In the genomic region with DNA sequence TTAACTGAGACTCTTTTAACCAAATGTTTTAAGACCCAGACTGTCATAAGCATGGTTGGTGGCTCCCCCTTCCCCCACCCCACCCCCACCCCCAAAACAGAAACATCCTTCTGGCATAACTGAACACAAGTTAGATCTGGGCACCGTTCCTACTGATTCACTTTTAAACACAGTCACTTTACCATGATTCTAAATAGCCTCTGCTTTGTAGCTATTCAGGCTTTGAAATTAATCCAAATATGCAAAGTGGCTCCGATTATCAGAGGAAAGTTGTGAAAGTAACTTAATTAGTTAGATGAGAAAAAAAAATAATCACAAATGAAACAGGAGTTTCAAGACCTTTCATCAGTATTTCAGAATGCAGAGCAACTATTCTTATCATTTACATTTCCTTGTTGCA, we compare ENCODE assay signal across 9 mouse cellular contexts. TPM values are rescaled to one million over a fixed set of nuclear protein-coding genes. Genes with fewer than 3 reads are reported as not detected.
A peak's percentile ranks its signal among the peaks of the same experiment; 100 is the strongest.
DNase-seq lines count a peak whose midpoint lies in the region; ATAC-seq lines count a peak whose summit lies in the region.
"Had no signal": no experiment of that assay in that cellular context is flagged by ENCODE, and none has a peak within 500 bp of the region (broad histone marks: within the 10 kb centered on the region; RNA-seq: fewer than 3 reads in every experiment).

No protein-coding gene starts in this region.

- H3K9ac ChIP-seq in heart, embryonic 14.5 days (ENCODE audit: low read length) = peak overlapping the region; percentile 74
- peak overlapping the region; percentile 46 for H3K9ac ChIP-seq in embryonic facial prominence, embryonic 11.5 days (replicated peaks; ENCODE audit: low read length)
- no peak overlapping the region for H3K9ac ChIP-seq in hindbrain, embryonic 15.5 days
- peak overlapping the region; percentile 59 for H3K9ac ChIP-seq in midbrain, embryonic 12.5 days (replicated peaks)

- DNase-seq in heart, postnatal 36 days = no peak
- DNase-seq in embryonic facial prominence, embryonic 11.5 days (ENCODE audit: low spot score) = no peak
- DNase-seq in right cerebral cortex, postnatal 25 days = no peak
- no peak for DNase-seq in ovary, postnatal 36 days (ENCODE audit: low spot score)
- DNase-seq in left cerebral cortex, adult 9 months (ENCODE audit: low spot score in 2 of 2) = no peak
- DNase-seq: cerebellum, adult 9-11 months had no signal

- no peaks in the 10 kb centered on the region for H3K9me3 ChIP-seq in heart, embryonic 14.5 days (ENCODE audit: control insufficient read depth, low read length)
- H3K9me3 ChIP-seq in embryonic facial prominence, embryonic 11.5 days (replicated peaks; ENCODE audit: control insufficient read depth, low read length) = no peaks in the 10 kb centered on the region
- H3K9me3 ChIP-seq in hindbrain, embryonic 15.5 days = no peaks in the 10 kb centered on the region
- H3K9me3 ChIP-seq in midbrain, embryonic 12.5 days = no peaks in the 10 kb centered on the region

- H3K4me2 ChIP-seq in heart, embryonic 14.5 days (ENCODE audit: low read length) = peak overlapping the region; percentile 77
- peak overlapping the region; percentile 32 for H3K4me2 ChIP-seq in embryonic facial prominence, embryonic 11.5 days (ENCODE audit: low read depth, low read length)
- H3K4me2 ChIP-seq in hindbrain, embryonic 15.5 days = peak overlapping the region; percentile 87
- H3K4me2 ChIP-seq in midbrain, embryonic 12.5 days (replicated peaks) = peak overlapping the region; percentile 88

- peak overlapping the region in 1 of 2 experiments; percentile 80; a peak in 2 of 4 replicates for H3K27ac ChIP-seq in heart, embryonic 14.5 days (replicated peaks in 1 of 2; ENCODE audit: control insufficient read depth in 1 of 2, insufficient read depth in 1 of 2, low read depth in 2 of 2, low read length in 2 of 2)
- H3K27ac ChIP-seq in embryonic facial prominence, embryonic 11.5 days (replicated peaks; ENCODE audit: low read depth, low read length) = no peak overlapping the region
- H3K27ac ChIP-seq in hindbrain, embryonic 15.5 days (replicated peaks) = peak overlapping the region; percentile 52
- H3K27ac ChIP-seq in midbrain, embryonic 12.5 days (replicated peaks) = peak overlapping the region; percentile 88; the same call in 1 of the 2 replicates

- intact Hi-C loops in heart, postnatal 36 days (cut with DNase I) = no loop called here

- peaks cover 3 to 27% of the 10 kb centered on the region in 2 experiments; a peak in 3 of 4 replicates for H3K4me1 ChIP-seq in heart, embryonic 14.5 days (ENCODE audit: control insufficient read depth in 2 of 2, insufficient read depth in 2 of 2, low read length in 2 of 2)
- H3K4me1 ChIP-seq in embryonic facial prominence, embryonic 11.5 days (ENCODE audit: control insufficient read depth, insufficient read depth, low read length) = peaks cover 5% of the 10 kb centered on the region; the same call in 1 of the 2 replicates
- H3K4me1 ChIP-seq in hindbrain, embryonic 15.5 days (replicated peaks) = peaks cover 39% of the 10 kb centered on the region
- H3K4me1 ChIP-seq in midbrain, embryonic 12.5 days = peaks cover 40% of the 10 kb centered on the region

- H3K36me3 ChIP-seq in heart, embryonic 14.5 days (ENCODE audit: control insufficient read depth, insufficient read depth, low read length) = no peaks in the 10 kb centered on the region
- H3K36me3 ChIP-seq in embryonic facial prominence, embryonic 11.5 days (replicated peaks; ENCODE audit: control insufficient read depth, insufficient read depth, low read depth, low read length) = no peaks in the 10 kb centered on the region
- no peaks in the 10 kb centered on the region for H3K36me3 ChIP-seq in hindbrain, embryonic 15.5 days
- no peaks in the 10 kb centered on the region for H3K36me3 ChIP-seq in midbrain, embryonic 12.5 days

- ATAC-seq in heart, embryonic 14.5 days (ENCODE audit: insufficient number of reproducible peaks, insufficient read depth, low FRiP score, low read depth) = no peak
- no peak for ATAC-seq in embryonic facial prominence, embryonic 11.5 days (replicated peaks; ENCODE audit: insufficient number of reproducible peaks, low FRiP score, low TSS enrichment, low read depth)
- ATAC-seq in hindbrain, embryonic 15.5 days (ENCODE audit: low FRiP score, low read depth) = no peak
- ATAC-seq in midbrain, embryonic 12.5 days (ENCODE audit: low FRiP score, low read depth) = no peak

- 24% methylated on average over 2 of the region's 2 CpGs for WGBS in heart, embryonic 14.5 days
- WGBS in embryonic facial prominence, embryonic 11.5 days = 19% methylated on average over 2 of the region's 2 CpGs
- WGBS in hindbrain, embryonic 15.5 days = 15% methylated on average over 2 of the region's 2 CpGs
- 6% methylated on average over 2 of the region's 2 CpGs for whole genome bisulfite sequencing in midbrain, embryonic 12.5 days

- no peaks in the 10 kb centered on the region for H3K27me3 ChIP-seq in heart, embryonic 14.5 days (ENCODE audit: control insufficient read depth, insufficient read depth, low read length)
- no peaks in the 10 kb centered on the region for H3K27me3 ChIP-seq in embryonic facial prominence, embryonic 11.5 days (ENCODE audit: control insufficient read depth, insufficient read depth, low read length)
- no peaks in the 10 kb centered on the region for H3K27me3 ChIP-seq in hindbrain, embryonic 15.5 days
- peaks cover 15% of the 10 kb centered on the region; the same call in 1 of the 2 replicates for H3K27me3 ChIP-seq in midbrain, embryonic 12.5 days

- H3K4me3 ChIP-seq in heart, embryonic 14.5 days (ENCODE audit: control insufficient read depth in 1 of 2, insufficient read depth in 1 of 2, low read depth in 1 of 2, low read length in 2 of 2) = peak overlapping the region in 1 of 2 experiments; percentile 55; a peak in 2 of 4 replicates
- H3K4me3 ChIP-seq in embryonic facial prominence, embryonic 11.5 days (ENCODE audit: low read depth, low read length) = peak overlapping the region; percentile 24
- peak overlapping the region; percentile 48 for H3K4me3 ChIP-seq in hindbrain, embryonic 15.5 days
- peak overlapping the region; percentile 49 for H3K4me3 ChIP-seq in midbrain, embryonic 12.5 days

RNA-seq across cellular contexts. Expression of gene Tnfrsf19, which starts 2.0 kb away (rescaled TPM):
- polyA plus RNA-seq in heart, embryonic 14.5 days (2014; fragmentation: Nextera tagmentation; extraction: Ambion mirVana) = 20.8 and 22.2 TPM in 2 replicates
- 1 to 10 TPM; 2.4 to 6.2 TPM for total RNA-seq in heart, postnatal 36 days (2021)
- polyA plus RNA-seq in embryonic facial prominence, embryonic 11.5 days (2014; fragmentation: Nextera tagmentation; extraction: Ambion mirVana) = 60.1 and 62.6 TPM in 2 replicates
- polyA plus RNA-seq in hindbrain, embryonic 15.5 days (2015; fragmentation: Nextera tagmentation; extraction: Ambion mirVana) = 32.1 and 32.3 TPM in 2 replicates
- polyA plus RNA-seq in midbrain, embryonic 12.5 days (2016; fragmentation: Nextera tagmentation; extraction: Ambion mirVana) = 70.2 and 80.5 TPM in 2 replicates

Comparison
In these comparisons a context has a peak if more than half of its experiments do, and no peak if none do; other contexts are left out.
1. H3K4me2 ChIP-seq: peak in every context shown above with its lines; median percentile 88 in midbrain, embryonic 12.5 days; 87 in hindbrain, embryonic 15.5 days; 77 in heart, embryonic 14.5 days; 32 in embryonic facial prominence, embryonic 11.5 days.